Mouse (Mus musculus) MEL (cell line): ENCODE measurements around the gene Mid2. TPM values are rescaled to one million over a fixed set of nuclear protein-coding genes. Genes with fewer than 3 reads are reported as not detected.

ENCODE experiments used
- DNase-seq: peaks from one replicate; pipeline ENCODE4 v3.0.0; 2011; ENCODE audit warnings: low read depth, low spot score
- H3K27ac ChIP-seq: 2 replicates; pipeline ENCODE4 v1.5.1; 2012; ENCODE audit warnings: low read depth, mild to moderate bottlenecking, control low read depth, low read length, moderate library complexity; ENCODE audit not compliant: control insufficient read depth
- H3K27me3 ChIP-seq, 2 experiments: fragments of 150-350 bp in 1 of 2; sonication (generic) in 1 of 2; 2 replicates each; pipeline ENCODE4 v1.6.1; 2012; ENCODE audit warnings: low read length in 2 of 2, mild to moderate bottlenecking in 2 of 2, improper control_type of control experiment in 1 of 2, moderate library complexity in 1 of 2; ENCODE audit not compliant: insufficient read depth in 2 of 2, control insufficient read depth in 1 of 2
- H3K36me3 ChIP-seq, 2 experiments: 2 replicates each; pipeline ENCODE4 v1.6.1; 2012 to 2014; ENCODE audit warnings: low read length in 2 of 2, improper control_type of control experiment in 1 of 2, inconsistent platforms in 1 of 2, mild to moderate bottlenecking in 1 of 2; ENCODE audit not compliant: insufficient read depth in 2 of 2, control insufficient read depth in 1 of 2
- H3K4me1 ChIP-seq, 2 experiments: fragments of 150-350 bp in 1 of 2; sonication (generic) in 1 of 2; 2 replicates each; pipeline ENCODE4 v1.6.1; 2012; ENCODE audit warnings: low read length in 2 of 2, improper control_type of control experiment in 1 of 2, mild to moderate bottlenecking in 1 of 2; ENCODE audit not compliant: insufficient read depth in 2 of 2, control insufficient read depth in 1 of 2
- H3K4me3 ChIP-seq, 2 experiments: fragments of 150-350 bp in 1 of 2; sonication (generic) in 1 of 2; 2 replicates each; pipeline ENCODE4 v1.5.1; 2012; ENCODE audit warnings: low read depth in 2 of 2, low read length in 2 of 2, mild to moderate bottlenecking in 2 of 2, moderate library complexity in 2 of 2, control low read depth in 1 of 2, improper control_type of control experiment in 1 of 2; ENCODE audit not compliant: control insufficient read depth in 1 of 2, insufficient read depth in 1 of 2
- H3K79me2 ChIP-seq: 2 replicates; pipeline ENCODE4 v1.6.1; 2012; ENCODE audit warnings: mild to moderate bottlenecking, low read length, moderate library complexity; ENCODE audit not compliant: control insufficient read depth, poor library complexity, insufficient read depth
- H3K9ac ChIP-seq: 2 replicates; pipeline ENCODE4 v1.6.1; 2012; ENCODE audit warnings: low read depth, mild to moderate bottlenecking, control low read depth, low read length, moderate library complexity; ENCODE audit not compliant: control insufficient read depth, poor library complexity, severe bottlenecking
- H3K9me3 ChIP-seq: fragments of 150-350 bp; sonication (generic); replicated peaks from 2 replicates; pipeline ENCODE4 v1.6.1; 2012; ENCODE audit warnings: mild to moderate bottlenecking, low read length, improper control_type of control experiment, moderate library complexity; ENCODE audit not compliant: insufficient read depth
- BHLHE40 ChIP-seq: IDR thresholded peaks from 2 replicates; pipeline ENCODE4 v1.6.1; 2012; ENCODE audit warnings: low read depth, mild to moderate bottlenecking, inconsistent platforms, low read length, improper control_type of control experiment, borderline replicate concordance
- CHD1 ChIP-seq: IDR thresholded peaks from 2 replicates; pipeline ENCODE4 v1.6.1; 2012; ENCODE audit warnings: low read depth, mild to moderate bottlenecking, inconsistent platforms, low read length, improper control_type of control experiment
- CTCF ChIP-seq, 3 experiments: IDR thresholded peaks in 2 of 3; conservative IDR thresholded peaks in 1 of 3; 2 replicates each; pipeline ENCODE4 v1.5.1; 2011 to 2012; ENCODE audit warnings: low read length in 3 of 3, low read depth in 2 of 3, mild to moderate bottlenecking in 2 of 3, improper control_type of control experiment in 1 of 3, inconsistent platforms in 1 of 3, mixed read lengths in 1 of 3, moderate library complexity in 1 of 3; ENCODE audit not compliant: control insufficient read depth in 1 of 3, insufficient read depth in 1 of 3, poor library complexity in 1 of 3, severe bottlenecking in 1 of 3
- HCFC1 ChIP-seq: IDR thresholded peaks from 2 replicates; pipeline ENCODE4 v1.6.1; 2012; ENCODE audit warnings: low read depth, mild to moderate bottlenecking, inconsistent platforms, low read length, improper control_type of control experiment, moderate library complexity
- JUND ChIP-seq: IDR thresholded peaks from 2 replicates; pipeline ENCODE4 v1.6.1; 2011; ENCODE audit warnings: low read depth, mild to moderate bottlenecking, improper control_type of control experiment, low read length
- MAFK ChIP-seq: IDR thresholded peaks from 2 replicates; pipeline ENCODE4 v1.6.1; 2011; ENCODE audit warnings: low read depth, mild to moderate bottlenecking, low read length, improper control_type of control experiment, borderline replicate concordance
- MAZ ChIP-seq: IDR thresholded peaks from 2 replicates; pipeline ENCODE4 v1.6.1; 2012; ENCODE audit warnings: low read depth, mild to moderate bottlenecking, inconsistent platforms, low read length, improper control_type of control experiment
- MYC ChIP-seq: IDR thresholded peaks from 2 replicates; pipeline ENCODE4 v1.6.1; 2011; ENCODE audit warnings: low read depth, mild to moderate bottlenecking, low read length, improper control_type of control experiment, moderate library complexity
- POLR2A ChIP-seq, 2 experiments: IDR thresholded peaks; 2 replicates each; pipeline ENCODE4 v1.6.1; 2011 to 2012; ENCODE audit warnings: low read length in 2 of 2, mild to moderate bottlenecking in 2 of 2, control low read depth in 1 of 2, improper control_type of control experiment in 1 of 2, low read depth in 1 of 2, moderate library complexity in 1 of 2; ENCODE audit not compliant: control insufficient read depth in 1 of 2, insufficient read depth in 1 of 2, poor library complexity in 1 of 2
- POLR2AphosphoS2 ChIP-seq: IDR thresholded peaks from 2 replicates; pipeline ENCODE4 v1.6.1; 2011; ENCODE audit warnings: low read length, improper control_type of control experiment
- POLR2AphosphoS5 ChIP-seq: IDR thresholded peaks from 2 replicates; pipeline ENCODE4 v1.6.1; 2012; ENCODE audit warnings: low read depth, borderline replicate concordance, mild to moderate bottlenecking, inconsistent platforms, low read length, moderate library complexity, mixed read lengths
- SIN3A ChIP-seq: IDR thresholded peaks from 2 replicates; pipeline ENCODE4 v1.6.1; 2012; ENCODE audit warnings: low read length, improper control_type of control experiment, inconsistent platforms
- SMC3 ChIP-seq: IDR thresholded peaks from 2 replicates; pipeline ENCODE4 v1.6.1; 2011; ENCODE audit warnings: low read depth, low read length, improper control_type of control experiment
- TAL1 ChIP-seq: IDR thresholded peaks from 2 replicates; pipeline ENCODE4 v1.6.1; 2012; ENCODE audit warnings: mild to moderate bottlenecking, inconsistent platforms, low read length, moderate library complexity, mixed read lengths
- TBP ChIP-seq: IDR thresholded peaks from 2 replicates; pipeline ENCODE4 v1.8.0; 2011; ENCODE audit warnings: low read depth, low read length, improper control_type of control experiment
- TCF12 ChIP-seq: IDR thresholded peaks from 2 replicates; pipeline ENCODE4 v1.6.1; 2014; ENCODE audit warnings: low read depth, mild to moderate bottlenecking, inconsistent platforms, low read length, improper control_type of control experiment, moderate library complexity
- USF1 ChIP-seq: IDR thresholded peaks from 2 replicates; pipeline ENCODE4 v1.6.1; 2014; ENCODE audit warnings: low read depth, mild to moderate bottlenecking, inconsistent platforms, low read length, improper control_type of control experiment, moderate library complexity
- USF2 ChIP-seq, 2 experiments: IDR thresholded peaks; 2 replicates each; pipeline ENCODE4 v1.6.1; 2011 to 2012; ENCODE audit warnings: improper control_type of control experiment in 2 of 2, low read length in 2 of 2, borderline replicate concordance in 1 of 2, inconsistent platforms in 1 of 2, low read depth in 1 of 2, mild to moderate bottlenecking in 1 of 2; ENCODE audit not compliant: insufficient read depth in 1 of 2
- ZMIZ1 ChIP-seq: IDR thresholded peaks from 2 replicates; pipeline ENCODE4 v1.6.1; 2012; ENCODE audit warnings: low read depth, mild to moderate bottlenecking, inconsistent platforms, low read length, improper control_type of control experiment, moderate library complexity
- polyA plus RNA-seq, 2 experiments: library from polyadenylated mRNA; stranded (reverse) in 1 of 2; unstranded in 1 of 2; fragments of >175 nt in 1 of 2; fragments of >200 nt in 1 of 2; gene quantifications; 2 replicates each; pipeline versions ENCODE4 v1.2.1 to v1.2.4; 2012; ENCODE audit warnings: low replicate concordance in 2 of 2, low read depth in 1 of 2; ENCODE audit not compliant: insufficient read length in 2 of 2, insufficient read depth in 1 of 2, missing spikeins in 1 of 2
- total RNA-seq: library from RNA; depleted of rRNA; stranded (reverse); fragments of 300-350 nt; gene quantifications from 2 replicates; pipeline ENCODE4 v1.2.3, GENCODE M21; 2012; rRNA removed

Mid2 gene
- not detected in 2 replicates for total RNA-seq
- polyA plus RNA-seq: not detected

- Histone ChIP-seq H3K27me3 (peaks cover 10 to 22% of the 10 kb centered on the region in 2 experiments), H3K79me2 (no peaks in the 10 kb centered on the region), H3K36me3 (no peaks in the 10 kb centered on the region), H3K27ac (no peak within 1 kb of the TSS), H3K4me3 (no peak within 1 kb of the TSS), H3K4me1 (no peaks in the 10 kb centered on the region)
- DNase-seq: no peak
- no peak for TF ChIP-seq MYC
- TF ChIP-seq CHD1: no peak
- TF ChIP-seq POLR2A (IDR thresholded peaks at IDR 0.05; ENCODE audit: control insufficient read depth in 1 of 2, insufficient read depth in 1 of 2, low read depth in 1 of 2, low read length in 2 of 2, poor library complexity in 1 of 2): no peak
- no peak for TF ChIP-seq TBP
- TF ChIP-seq HCFC1: no peak
- TF ChIP-seq USF2 (IDR thresholded peaks at IDR 0.05; ENCODE audit: borderline replicate concordance in 1 of 2, insufficient read depth in 1 of 2, low read depth in 1 of 2, low read length in 2 of 2): no peak
- no peak for TF ChIP-seq ZMIZ1
- no peak for TF ChIP-seq POLR2AphosphoS2
- TF ChIP-seq USF1: no peak
- TF ChIP-seq CTCF (IDR thresholded peaks at IDR 0.05 in 2 of 3, conservative IDR thresholded peaks at IDR 0.05 in 1 of 3; ENCODE audit: control insufficient read depth in 1 of 3, insufficient read depth in 1 of 3, low read depth in 2 of 3, low read length in 3 of 3, poor library complexity in 1 of 3, severe bottlenecking in 1 of 3): no peak
- no peak for TF ChIP-seq MAZ
- no peak for TF ChIP-seq TAL1
- TF ChIP-seq SMC3: no peak
- no peak for TF ChIP-seq JUND
- no peak for TF ChIP-seq SIN3A
- no peak for TF ChIP-seq MAFK
- TF ChIP-seq TCF12: no peak
- no peak for TF ChIP-seq BHLHE40
- no peak for TF ChIP-seq POLR2AphosphoS5
- TF ChIP-seq, all 39 proteins: peak for 0
- H3K9ac ChIP-seq: no peak within 1 kb of the TSS
- H3K9me3 ChIP-seq: no peaks in the 10 kb centered on the region
Observed at GRCm38 (mm10) chrX:140664479-140665241, at the start of gene Mid2. Gene Mid2 (plus strand): TSS chrX:140664599.
